Comparison of ENCODE assay signal across 7 mouse cellular contexts in genomic region chr2:119477571-119478396, GRCm38 (mm10). TPM values are rescaled to one million over a fixed set of nuclear protein-coding genes. Genes with fewer than 3 reads are reported as not detected.
DNase-seq lines count a peak whose midpoint lies in the region; ATAC-seq lines count a peak whose summit lies in the region.

Ino80 (minus strand) TSS chr2:119477687.

- no peaks in the 10 kb centered on the region for H3K27me3 ChIP-seq in intestine, embryonic 15.5 days (replicated peaks)
- H3K27me3 ChIP-seq in midbrain, embryonic 10.5 days (ENCODE audit: low read depth, poor library complexity, severe bottlenecking) = no peaks in the 10 kb centered on the region

- peak within 1 kb of the TSS; percentile 60 for H3K4me2 ChIP-seq in intestine, embryonic 15.5 days (replicated peaks)

- intact Hi-C loops in gastrocnemius, postnatal 36 days (cut with DNase I) = loop anchor here (5.0 kb wide), 1 partner anchor 70 kb away; the partner anchor contains the start of genes Chp1 and Exd1
- intact Hi-C loops in left cerebral cortex, postnatal 25 days (cut with DNase I) = loop anchor here (1.0 to 5.0 kb wide), 2 partner anchors 70 to 115 kb away; partner anchors contain the start of genes Chp1 and Exd1

- peak; percentile 95 for ATAC-seq in intestine, embryonic 15.5 days

- H3K36me3 ChIP-seq in intestine, embryonic 15.5 days = no peaks in the 10 kb centered on the region
- H3K36me3 ChIP-seq in midbrain, embryonic 10.5 days = peaks cover 7% of the 10 kb centered on the region

- peak within 1 kb of the TSS; percentile 69 for H3K4me3 ChIP-seq in intestine, embryonic 15.5 days (replicated peaks)
- peak within 1 kb of the TSS; percentile 93 for H3K4me3 ChIP-seq in midbrain, embryonic 10.5 days

- peaks cover 5% of the 10 kb centered on the region; the same call in 1 of the 2 replicates for H3K4me1 ChIP-seq in intestine, embryonic 15.5 days (replicated peaks)
- peaks cover 29% of the 10 kb centered on the region for H3K4me1 ChIP-seq in midbrain, embryonic 10.5 days

- no peaks in the 10 kb centered on the region for H3K9me3 ChIP-seq in intestine, embryonic 15.5 days
- H3K9me3 ChIP-seq in midbrain, embryonic 10.5 days (replicated peaks) = no peaks in the 10 kb centered on the region

- peak within 1 kb of the TSS; percentile 99 for H3K27ac ChIP-seq in intestine, embryonic 15.5 days
- H3K27ac ChIP-seq in midbrain, embryonic 10.5 days (replicated peaks) = peak within 1 kb of the TSS; percentile 100

- H3K9ac ChIP-seq in intestine, embryonic 15.5 days = peak within 1 kb of the TSS; percentile 100

- DNase-seq in adrenal gland, adult 2 months = peak; percentile 99
- peak; percentile 98 for DNase-seq in embryo, embryonic 11.5 days (ENCODE audit: low read depth, low spot score)
- peak; percentile 98 to 99 for DNase-seq in gastrocnemius, postnatal 36 days
- DNase-seq in left cerebral cortex, postnatal 25 days (ENCODE audit: low spot score in 2 of 2) = peak; percentile 98 to 99
- DNase-seq in midbrain, embryonic 10.5 days (ENCODE audit: low spot score) = peak; percentile 98
- DNase-seq in right cerebral cortex, postnatal 4 days = peak; percentile 94

- under 1% methylated on average over 69 of the region's 72 CpGs for WGBS in intestine, embryonic 15.5 days
- WGBS in midbrain, embryonic 10.5 days = under 1% methylated on average over 65 of the region's 72 CpGs

RNA-seq across cellular contexts. Expression of gene Ino80, which starts in this region (rescaled TPM):
- 10 to 100 TPM; 15.9 to 22.6 TPM for total RNA-seq in adrenal gland, adult 2 months (2021)
- polyA plus RNA-seq in adrenal gland, adult 2 months (2012; rRNA removed) = 6.0 and 6.1 TPM in 2 replicates
- total RNA-seq in gastrocnemius, postnatal 36 days (2021) = 10 to 100 TPM in 1 of 2 experiments, 1 to 10 TPM in 1; 10.0 to 12.0 TPM
- polyA plus RNA-seq in intestine, embryonic 15.5 days (2015; fragmentation: Nextera tagmentation; extraction: Ambion mirVana) = 4.0 and 4.4 TPM in 2 replicates
- total RNA-seq in left cerebral cortex, postnatal 25 days (2021) = 10 to 100 TPM; 19.5 to 20.7 TPM
- 3.3 and 3.8 TPM in 2 replicates for polyA plus RNA-seq in midbrain, embryonic 10.5 days (2016; fragmentation: Nextera tagmentation; extraction: Ambion mirVana)

Comparison
In these comparisons a context has a peak if more than half of its experiments do, and no peak if none do; other contexts are left out.
1. Peak in every context shown above with its lines: DNase-seq, ATAC-seq, H3K4me3 ChIP-seq and H3K27ac ChIP-seq.